Mouse (Mus musculus) neural tube, embryonic 11.5 days (tissue): Measurements from ENCODE around the gene Ubox5. TPM values are rescaled to one million over a fixed set of nuclear protein-coding genes. Genes with fewer than 3 reads are reported as not detected.

Experiments used
- ATAC-seq: fragments of 200-750 bp; cut with Nextera tagmentation; 2 replicates; pipeline ENCODE4 v1.8.0; 2017; ENCODE audit warnings: moderate number of reproducible peaks, mild to moderate bottlenecking, moderate TSS enrichment, moderate library complexity; ENCODE audit not compliant: insufficient read depth, low FRiP score, low TSS enrichment
- DNase-seq: peaks from one replicate; pipeline ENCODE4 v3.0.0-alpha.2; 2015; ENCODE audit warnings: low spot score
- H3K27ac ChIP-seq: fragments of 300-500 bp; sonication (generic); 2 replicates; pipeline ENCODE4 v1.5.1; 2014; ENCODE audit warnings: low read depth, mild to moderate bottlenecking, low read length
- H3K27me3 ChIP-seq: fragments of 300-500 bp; sonication (generic); 2 replicates; pipeline ENCODE4 v1.6.1; 2014; ENCODE audit warnings: mild to moderate bottlenecking, low read length, mixed read lengths; ENCODE audit not compliant: control insufficient read depth, insufficient read depth
- H3K36me3 ChIP-seq: fragments of 300-500 bp; sonication (generic); 2 replicates; pipeline ENCODE4 v1.6.1; 2014; ENCODE audit warnings: mild to moderate bottlenecking, low read length, moderate library complexity, mixed read lengths; ENCODE audit not compliant: control insufficient read depth, insufficient read depth
- H3K4me1 ChIP-seq: fragments of 300-500 bp; sonication (generic); 2 replicates; pipeline ENCODE4 v1.6.1; 2014; ENCODE audit warnings: low read length, mixed read lengths; ENCODE audit not compliant: control insufficient read depth, insufficient read depth
- H3K4me2 ChIP-seq: fragments of 300-500 bp; sonication (generic); 2 replicates; pipeline ENCODE4 v1.6.1; 2014; ENCODE audit warnings: low read depth, mild to moderate bottlenecking, moderate library complexity
- H3K4me3 ChIP-seq: fragments of 300-500 bp; sonication (generic); 2 replicates; pipeline ENCODE4 v1.5.1; 2014; ENCODE audit warnings: low read depth, low read length
- H3K9ac ChIP-seq: fragments of 300-500 bp; sonication (generic); 2 replicates; pipeline ENCODE4 v1.6.1; 2014; ENCODE audit warnings: mild to moderate bottlenecking, low read length
- H3K9me3 ChIP-seq: fragments of 300-500 bp; sonication (generic); 2 replicates; pipeline ENCODE4 v1.6.1; 2016; ENCODE audit warnings: low read length; ENCODE audit not compliant: control insufficient read depth
- WGBS: fragments of 180-500 bp; shearing (Covaris S2); extraction: QIAGEN DNeasy Blood & Tissue Kit; methylation state at CpG from one replicate; pipeline ENCODE4 v1.1.7; 2014; 5-methylcytosine and 5-hydroxymethylcytosine counted together
- polyA plus RNA-seq: library from polyadenylated mRNA; unstranded; fragments of >200 nt; fragmentation: Nextera tagmentation; extraction: Ambion mirVana; gene quantifications from 2 replicates; pipeline ENCODE4 v1.2.1, GENCODE M21; 2014

Gene Ubox5
- polyA plus RNA-seq, 1 experiment from 2014 or later: 19.1 TPM

GRCm38 (mm10) chr2:130628424-130628823, 1.4 kb downstream of the Ubox5 start:
- no peaks in the 10 kb centered on the region for H3K9me3 ChIP-seq
- no peak overlapping the region for H3K4me3 ChIP-seq
- WGBS: 64% methylated on average over 3 of the region's 3 CpGs
- no peak overlapping the region for H3K27ac ChIP-seq
- no peak for ATAC-seq
- no peak for DNase-seq
- H3K27me3 ChIP-seq: no peaks in the 10 kb centered on the region
- H3K4me1 ChIP-seq: peaks cover 4% of the 10 kb centered on the region; the same call in 1 of the 2 replicates
- 0 out of 2 replicates have a peak, but pooled peaks cover 2% of the 10 kb centered on the region for H3K36me3 ChIP-seq
- no peak overlapping the region for H3K9ac ChIP-seq
- no peak overlapping the region for H3K4me2 ChIP-seq

- Histone ChIP-seq H3K27ac (no peak overlapping the region), H3K9ac (no peak overlapping the region), H3K27me3 (no peaks in the 10 kb centered on the region), H3K4me3 (no peak overlapping the region), H3K4me1 (no peaks in the 10 kb centered on the region), H3K9me3 (no peaks in the 10 kb centered on the region), H3K4me2 (no peak overlapping the region), H3K36me3 (peaks cover 8% of the 10 kb centered on the region)
- ATAC-seq (no peak), DNase-seq (no peak)
- WGBS: 94% methylated on average over 7 of the region's 7 CpGs
These were observed 10.9 kb downstream of the Ubox5 start for GRCm38 (mm10) chr2:130618972-130619371.

- Histone ChIP-seq H3K4me3 (no peak overlapping the region), H3K4me2 (no peak overlapping the region), H3K27ac (no peak overlapping the region), H3K27me3 (no peaks in the 10 kb centered on the region), H3K9me3 (no peaks in the 10 kb centered on the region), H3K36me3 (peaks cover 8% of the 10 kb centered on the region), H3K4me1 (no peaks in the 10 kb centered on the region), H3K9ac (no peak overlapping the region)
- WGBS: 72% methylated on average over 3 of the region's 3 CpGs
- DNase-seq (no peak), ATAC-seq (no peak)
These were observed 16.7 kb downstream of the Ubox5 start for GRCm38 (mm10) chr2:130613091-130613490.

GRCm38 (mm10) chr2:130602195-130602594, 27.6 kb downstream of the Ubox5 start:
- no peak overlapping the region for H3K4me2 ChIP-seq
- no peak overlapping the region for H3K27ac ChIP-seq
- ATAC-seq: no peak
- no peak for DNase-seq
- H3K9ac ChIP-seq: no peak overlapping the region
- no peaks in the 10 kb centered on the region for H3K4me1 ChIP-seq
- H3K27me3 ChIP-seq: no peaks in the 10 kb centered on the region
- peaks cover 8% of the 10 kb centered on the region for H3K36me3 ChIP-seq
- no peak overlapping the region for H3K4me3 ChIP-seq
- H3K9me3 ChIP-seq: no peaks in the 10 kb centered on the region
- WGBS: 90% methylated on average over 4 of the region's 4 CpGs

GRCm38 (mm10) chr2:130598399-130598798, 31.4 kb downstream of the Ubox5 start:
- H3K4me1 ChIP-seq: no peaks in the 10 kb centered on the region
- H3K9me3 ChIP-seq: no peaks in the 10 kb centered on the region
- H3K4me3 ChIP-seq: no peak overlapping the region
- no peak overlapping the region for H3K27ac ChIP-seq
- peaks cover 8% of the 10 kb centered on the region for H3K36me3 ChIP-seq
- WGBS: 86% methylated on average over 3 of the region's 3 CpGs
- no peak overlapping the region for H3K4me2 ChIP-seq
- H3K9ac ChIP-seq: no peak overlapping the region
- no peaks in the 10 kb centered on the region for H3K27me3 ChIP-seq
- DNase-seq (no peak), ATAC-seq (no peak)

GRCm38 (mm10) chr2:130597601-130598010, 32.2 kb downstream of the Ubox5 start:
- no peaks in the 10 kb centered on the region for H3K9me3 ChIP-seq
- ATAC-seq: no peak
- no peaks in the 10 kb centered on the region for H3K27me3 ChIP-seq
- WGBS: 20% methylated on average over 1 of the region's 1 CpGs
- DNase-seq: no peak
- no peak overlapping the region for H3K4me2 ChIP-seq
- no peak overlapping the region for H3K9ac ChIP-seq
- no peak overlapping the region for H3K27ac ChIP-seq
- peaks cover 8% of the 10 kb centered on the region for H3K36me3 ChIP-seq
- no peaks in the 10 kb centered on the region for H3K4me1 ChIP-seq
- H3K4me3 ChIP-seq: no peak overlapping the region

- 83% methylated on average over 1 of the region's 1 CpGs for WGBS
- Histone ChIP-seq H3K4me2 (no peak overlapping the region), H3K36me3 (peaks cover 8% of the 10 kb centered on the region), H3K4me3 (no peak overlapping the region), H3K27me3 (no peaks in the 10 kb centered on the region), H3K9ac (no peak overlapping the region), H3K4me1 (no peaks in the 10 kb centered on the region), H3K9me3 (no peaks in the 10 kb centered on the region), H3K27ac (no peak overlapping the region)
- no peak for DNase-seq
- ATAC-seq: no peak
These were observed 34.2 kb downstream of the Ubox5 start for GRCm38 (mm10) chr2:130595596-130595995.

GRCm38 (mm10) chr2:130591016-130591415, 38.8 kb downstream of the Ubox5 start:
- ATAC-seq: no peak
- 96% methylated on average over 2 of the region's 2 CpGs for WGBS

GRCm38 (mm10) chr2:130589761-130590160, 40.1 kb downstream of the Ubox5 start:
- Histone ChIP-seq H3K4me1 (no peaks in the 10 kb centered on the region), H3K4me2 (no peak overlapping the region), H3K9ac (no peak overlapping the region), H3K9me3 (no peaks in the 10 kb centered on the region), H3K36me3 (peaks cover 3% of the 10 kb centered on the region), H3K27ac (no peak overlapping the region), H3K27me3 (no peaks in the 10 kb centered on the region), H3K4me3 (no peak overlapping the region)
- ATAC-seq (no peak), DNase-seq (no peak)
- whole genome bisulfite sequencing: 97% methylated on average over 2 of the region's 2 CpGs

More at GRCm38 (mm10) chr2:130591016-130591415, 38.8 kb downstream of the Ubox5 start:
- no peak overlapping the region for H3K4me3 ChIP-seq
- H3K9ac ChIP-seq: no peak overlapping the region
- peaks cover 3% of the 10 kb centered on the region for H3K36me3 ChIP-seq
- H3K27me3 ChIP-seq: no peaks in the 10 kb centered on the region
- no peaks in the 10 kb centered on the region for H3K9me3 ChIP-seq
- no peak overlapping the region for H3K27ac ChIP-seq
- no peak for DNase-seq
- H3K4me2 ChIP-seq: no peak overlapping the region
- H3K4me1 ChIP-seq: no peaks in the 10 kb centered on the region
